Mouse (Mus musculus) heart, embryonic 12.5 days (tissue): ENCODE measurements around the gene Tmem247. TPM values are rescaled to one million over a fixed set of nuclear protein-coding genes. Genes with fewer than 3 reads are reported as not detected.

Experiments
- ATAC-seq: fragments of 200-750 bp; cut with Nextera tagmentation; 2 replicates; pipeline ENCODE4 v1.8.0; 2017; ENCODE audit warnings: moderate TSS enrichment, moderate library complexity; ENCODE audit not compliant: insufficient number of reproducible peaks, low FRiP score
- H3K27ac ChIP-seq: fragments of 300-500 bp; sonication (generic); 2 replicates; pipeline ENCODE4 v1.5.1; 2016; ENCODE audit warnings: mild to moderate bottlenecking, moderate library complexity; ENCODE audit not compliant: poor library complexity, severe bottlenecking
- H3K27me3 ChIP-seq: fragments of 300-500 bp; sonication (generic); replicated peaks from 2 replicates; pipeline ENCODE4 v1.6.1; 2016; ENCODE audit warnings: mild to moderate bottlenecking, moderate library complexity
- H3K36me3 ChIP-seq: fragments of 300-500 bp; sonication (generic); 2 replicates; pipeline ENCODE4 v1.6.1; 2016; ENCODE audit warnings: mild to moderate bottlenecking, moderate library complexity
- H3K4me1 ChIP-seq: fragments of 300-500 bp; sonication (generic); replicated peaks from 2 replicates; pipeline ENCODE4 v1.6.1; 2016; ENCODE audit warnings: mild to moderate bottlenecking
- H3K4me2 ChIP-seq: fragments of 300-500 bp; sonication (generic); 2 replicates; pipeline ENCODE4 v1.6.1; 2016; ENCODE audit warnings: mild to moderate bottlenecking, moderate library complexity
- H3K4me3 ChIP-seq: fragments of 300-500 bp; sonication (generic); 2 replicates; pipeline ENCODE4 v1.5.1; 2016; ENCODE audit warnings: mild to moderate bottlenecking
- H3K9ac ChIP-seq: fragments of 300-500 bp; sonication (generic); 2 replicates; pipeline ENCODE4 v1.6.1; 2016; ENCODE audit warnings: mild to moderate bottlenecking, moderate library complexity
- H3K9me3 ChIP-seq: fragments of 300-500 bp; sonication (generic); replicated peaks from 2 replicates; pipeline ENCODE4 v1.6.1; 2016; ENCODE audit warnings: mild to moderate bottlenecking, moderate library complexity
- WGBS: fragments of 180-500 bp; shearing (Covaris S2); methylation state at CpG from one replicate; pipeline ENCODE4 v1.1.7; 2016; 5-methylcytosine and 5-hydroxymethylcytosine counted together
- polyA plus RNA-seq: library from polyadenylated mRNA; unstranded; fragments of >200 nt; fragmentation: Nextera tagmentation; extraction: Ambion mirVana; gene quantifications from 2 replicates; pipeline ENCODE4 v1.2.1, GENCODE M21; 2016

Tmem247 gene
- polyA plus RNA-seq, 1 experiment from 2014 or later = not detected

- WGBS = 54% methylated on average over 7 of the region's 7 CpGs
- Histone ChIP-seq H3K4me2 (no peak overlapping the region), H3K9me3 (no peaks in the 10 kb centered on the region), H3K4me1 (peaks cover 13% of the 10 kb centered on the region), H3K27me3 (no peaks in the 10 kb centered on the region), H3K4me3 (no peak overlapping the region), H3K36me3 (no peaks in the 10 kb centered on the region), H3K27ac (no peak overlapping the region), H3K9ac (no peak overlapping the region)
- ATAC-seq = no peak
Measured at GRCm38 (mm10) chr17:86913003-86913607, 4.0 kb upstream of the Tmem247 start.

GRCm38 (mm10) chr17:86915540-86915939 is 1.6 kb upstream of the Tmem247 start:
- no peak overlapping the region for H3K27ac ChIP-seq
- WGBS = 71% methylated on average over 4 of the region's 4 CpGs
- no peak overlapping the region for H3K4me2 ChIP-seq
- no peaks in the 10 kb centered on the region for H3K36me3 ChIP-seq
- no peak overlapping the region for H3K9ac ChIP-seq
- no peaks in the 10 kb centered on the region for H3K9me3 ChIP-seq
- peaks cover 13% of the 10 kb centered on the region for H3K4me1 ChIP-seq
- no peak for ATAC-seq
- H3K4me3 ChIP-seq = no peak overlapping the region
- no peaks in the 10 kb centered on the region for H3K27me3 ChIP-seq

- Histone ChIP-seq H3K9ac (no peak overlapping the region), H3K27me3 (no peaks in the 10 kb centered on the region), H3K36me3 (no peaks in the 10 kb centered on the region), H3K9me3 (no peaks in the 10 kb centered on the region), H3K4me1 (0 out of 2 replicates have a peak, but pooled peaks cover 4% of the 10 kb centered on the region), H3K27ac (no peak overlapping the region), H3K4me3 (no peak overlapping the region), H3K4me2 (no peak overlapping the region)
- no peak for ATAC-seq
- WGBS = 68% methylated on average over 6 of the region's 6 CpGs
Measured at GRCm38 (mm10) chr17:86918786-86919185, 1.6 kb downstream of the Tmem247 start.

GRCm38 (mm10) chr17:86919729-86920128 is 2.6 kb downstream of the Tmem247 start:
- H3K27ac ChIP-seq = no peak overlapping the region
- H3K9ac ChIP-seq = no peak overlapping the region
- no peaks in the 10 kb centered on the region for H3K9me3 ChIP-seq
- WGBS = 62% methylated on average over 11 of the region's 11 CpGs
- H3K36me3 ChIP-seq = no peaks in the 10 kb centered on the region
- H3K4me2 ChIP-seq = no peak overlapping the region
- ATAC-seq = no peak
- H3K4me1 ChIP-seq = peaks cover 7% of the 10 kb centered on the region; the same call in 1 of the 2 replicates
- H3K4me3 ChIP-seq = no peak overlapping the region
- no peaks in the 10 kb centered on the region for H3K27me3 ChIP-seq

GRCm38 (mm10) chr17:86924679-86925078 is 7.5 kb downstream of the Tmem247 start:
- peaks cover 10% of the 10 kb centered on the region; the same call in 1 of the 2 replicates for H3K4me1 ChIP-seq
- no peak overlapping the region for H3K4me3 ChIP-seq
- H3K9ac ChIP-seq = no peak overlapping the region

GRCm38 (mm10) chr17:86926836-86927235 is 9.7 kb downstream of the Tmem247 start:
- 79% methylated on average over 3 of the region's 3 CpGs for WGBS
- no peak for ATAC-seq
- Histone ChIP-seq H3K9ac (no peak overlapping the region), H3K27me3 (peaks cover 2% of the 10 kb centered on the region), H3K9me3 (peaks cover 8% of the 10 kb centered on the region), H3K4me3 (no peak overlapping the region), H3K36me3 (no peaks in the 10 kb centered on the region), H3K4me2 (no peak overlapping the region), H3K4me1 (peaks cover 10% of the 10 kb centered on the region; the same call in 1 of the 2 replicates), H3K27ac (no peak overlapping the region)

More at GRCm38 (mm10) chr17:86924679-86925078, 7.5 kb downstream of the Tmem247 start:
- Histone ChIP-seq H3K9me3 (peaks cover 8% of the 10 kb centered on the region), H3K27ac (no peak overlapping the region), H3K27me3 (no peaks in the 10 kb centered on the region), H3K36me3 (no peaks in the 10 kb centered on the region), H3K4me2 (no peak overlapping the region)
- ATAC-seq = no peak
- whole genome bisulfite sequencing = 51% methylated on average over 3 of the region's 3 CpGs

- H3K27me3 ChIP-seq = peaks cover 13% of the 10 kb centered on the region
- 0 out of 2 replicates have a peak overlapping the region, but pooled peaks have one; percentile 10 for H3K27ac ChIP-seq
- H3K4me1 ChIP-seq = peaks cover 5% of the 10 kb centered on the region; the same call in 1 of the 2 replicates
- no peak for ATAC-seq
- no peak overlapping the region for H3K4me3 ChIP-seq
- H3K9me3 ChIP-seq = peaks cover 8% of the 10 kb centered on the region
- no peaks in the 10 kb centered on the region for H3K36me3 ChIP-seq
- WGBS = 77% methylated on average over 6 of the region's 6 CpGs
- no peak overlapping the region for H3K4me2 ChIP-seq
- H3K9ac ChIP-seq = no peak overlapping the region
Measured at GRCm38 (mm10) chr17:86929355-86929754, 12.2 kb downstream of the Tmem247 start.

- H3K4me3 ChIP-seq = no peak overlapping the region
- H3K36me3 ChIP-seq = no peaks in the 10 kb centered on the region
- no peak overlapping the region for H3K9ac ChIP-seq
- H3K4me2 ChIP-seq = no peak overlapping the region
- peaks cover under 1% of the 10 kb centered on the region; the same call in 1 of the 2 replicates for H3K4me1 ChIP-seq
- no peak for ATAC-seq
- peaks cover 8% of the 10 kb centered on the region for H3K9me3 ChIP-seq
- H3K27ac ChIP-seq = no peak overlapping the region
- H3K27me3 ChIP-seq = peaks cover 13% of the 10 kb centered on the region
Measured at GRCm38 (mm10) chr17:86929981-86930380, 12.8 kb downstream of the Tmem247 start.

GRCm38 (mm10) chr17:86932896-86933295 is 15.7 kb downstream of the Tmem247 start:
- Histone ChIP-seq H3K36me3 (no peaks in the 10 kb centered on the region), H3K4me1 (peaks cover 6% of the 10 kb centered on the region), H3K4me2 (no peak overlapping the region), H3K27me3 (peaks cover 13% of the 10 kb centered on the region), H3K27ac (no peak overlapping the region), H3K9me3 (no peaks in the 10 kb centered on the region), H3K4me3 (no peak overlapping the region), H3K9ac (no peak overlapping the region)
- 44% methylated on average over 5 of the region's 5 CpGs for WGBS
- no peak for ATAC-seq

- 47% methylated on average over 2 of the region's 2 CpGs for WGBS
- H3K4me1 ChIP-seq = peaks cover 21% of the 10 kb centered on the region
- no peak for ATAC-seq
- no peak overlapping the region for H3K9ac ChIP-seq
- H3K9me3 ChIP-seq = no peaks in the 10 kb centered on the region
- H3K27me3 ChIP-seq = peaks cover 15% of the 10 kb centered on the region
- H3K4me3 ChIP-seq = no peak overlapping the region
- H3K27ac ChIP-seq = peak overlapping the region; percentile 41; the same call in 1 of the 2 replicates
- H3K36me3 ChIP-seq = no peaks in the 10 kb centered on the region
- H3K4me2 ChIP-seq = peak overlapping the region; percentile 67
Measured at GRCm38 (mm10) chr17:86937064-86937463, 19.9 kb downstream of the Tmem247 start.

GRCm38 (mm10) chr17:86937497-86938155 is 20.5 kb downstream of the Tmem247 start:
- Histone ChIP-seq H3K4me3 (peak overlapping the region; percentile 30), H3K4me1 (peaks cover 22% of the 10 kb centered on the region), H3K9me3 (no peaks in the 10 kb centered on the region), H3K36me3 (no peaks in the 10 kb centered on the region), H3K9ac (peak overlapping the region; percentile 51), H3K4me2 (peak overlapping the region; percentile 67), H3K27me3 (peaks cover 13% of the 10 kb centered on the region), H3K27ac (peak overlapping the region; percentile 41; the same call in 1 of the 2 replicates)
- WGBS = 8% methylated on average over 20 of the region's 20 CpGs
- ATAC-seq = peak; percentile 79; the same call in 1 of the 2 replicates
